Mouse (Mus musculus): ENCODE measurements around the gene Snx25. TPM values are rescaled to one million over a fixed set of nuclear protein-coding genes. Genes with fewer than 3 reads are reported as not detected.

Snx25 gene
- polyA plus RNA-seq, 1 experiment from 2014 or later, result 7.9 TPM

GRCm38 (mm10) chr8:45990631-45991310 lies 161.2 kb downstream of the Snx25 start:
- no peak for ATAC-seq (ENCODE audit: low FRiP score)
- 97% methylated on average over 4 of the region's 4 CpGs for WGBS
- DNase-seq (ENCODE audit: low spot score), result no peak
- Histone ChIP-seq H3K9me3 (ENCODE audit: control insufficient read depth, low read length) (no peaks in the 10 kb centered on the region), H3K36me3 (ENCODE audit: control insufficient read depth, insufficient read depth, low read length) (0 out of 2 replicates have a peak, but pooled peaks cover 2% of the 10 kb centered on the region), H3K4me1 (replicated peaks; ENCODE audit: control insufficient read depth, insufficient read depth, low read length) (no peaks in the 10 kb centered on the region), H3K27me3 (ENCODE audit: control insufficient read depth, insufficient read depth, low read length) (no peaks in the 10 kb centered on the region), H3K4me2 (replicated peaks; ENCODE audit: low read depth, low read length) (no peak overlapping the region), H3K9ac (ENCODE audit: low read depth, low read length) (no peak overlapping the region), H3K4me3 (ENCODE audit: low read depth, low read length) (no peak overlapping the region), H3K27ac (ENCODE audit: low read depth, low read length) (no peak overlapping the region)

GRCm38 (mm10) chr8:45988189-45988588 lies 163.8 kb downstream of the Snx25 start:
- Histone ChIP-seq H3K9me3 (ENCODE audit: control insufficient read depth, low read length) (no peaks in the 10 kb centered on the region), H3K4me1 (replicated peaks; ENCODE audit: control insufficient read depth, insufficient read depth, low read length) (no peaks in the 10 kb centered on the region), H3K36me3 (ENCODE audit: control insufficient read depth, insufficient read depth, low read length) (no peaks in the 10 kb centered on the region), H3K27me3 (ENCODE audit: control insufficient read depth, insufficient read depth, low read length) (no peaks in the 10 kb centered on the region), H3K4me3 (ENCODE audit: low read depth, low read length) (no peak overlapping the region), H3K4me2 (replicated peaks; ENCODE audit: low read depth, low read length) (no peak overlapping the region), H3K9ac (ENCODE audit: low read depth, low read length) (no peak overlapping the region), H3K27ac (ENCODE audit: low read depth, low read length) (no peak overlapping the region)
- ATAC-seq (ENCODE audit: low FRiP score) (no peak), DNase-seq (ENCODE audit: low spot score) (no peak)
- WGBS, result 74% methylated on average over 2 of the region's 2 CpGs

GRCm38 (mm10) chr8:45986665-45987064 lies 165.3 kb downstream of the Snx25 start:
- no peak overlapping the region for H3K4me2 ChIP-seq (replicated peaks; ENCODE audit: low read depth, low read length)
- H3K27ac ChIP-seq (ENCODE audit: low read depth, low read length), result no peak overlapping the region
- WGBS, result 91% methylated on average over 3 of the region's 3 CpGs
- no peak for DNase-seq (ENCODE audit: low spot score)
- no peaks in the 10 kb centered on the region for H3K9me3 ChIP-seq (ENCODE audit: control insufficient read depth, low read length)
- no peak for ATAC-seq (ENCODE audit: low FRiP score)
- no peaks in the 10 kb centered on the region for H3K4me1 ChIP-seq (replicated peaks; ENCODE audit: control insufficient read depth, insufficient read depth, low read length)
- no peaks in the 10 kb centered on the region for H3K27me3 ChIP-seq (ENCODE audit: control insufficient read depth, insufficient read depth, low read length)
- no peak overlapping the region for H3K4me3 ChIP-seq (ENCODE audit: low read depth, low read length)
- H3K9ac ChIP-seq (ENCODE audit: low read depth, low read length), result no peak overlapping the region
- no peaks in the 10 kb centered on the region for H3K36me3 ChIP-seq (ENCODE audit: control insufficient read depth, insufficient read depth, low read length)

Other genes with a start within 250 kb of the Snx25 start
- not detected in 2 replicates for gene Ccdc110, start 217.5 kb downstream of the Snx25 start, polyA plus RNA-seq (2014; fragmentation: Nextera tagmentation; extraction: Ambion mirVana)
- 3.9 and 4.2 TPM in 2 replicates for gene 1700029J07Rik, start 176.9 kb downstream of the Snx25 start, polyA plus RNA-seq (2014; fragmentation: Nextera tagmentation; extraction: Ambion mirVana)
- 54.1 and 55.7 TPM in 2 replicates for gene Ufsp2, start 176.6 kb downstream of the Snx25 start, polyA plus RNA-seq (2014; fragmentation: Nextera tagmentation; extraction: Ambion mirVana)
- 0.36 and 0.38 TPM in 2 replicates for gene Lrp2bp, start 152.9 kb downstream of the Snx25 start, polyA plus RNA-seq (2014; fragmentation: Nextera tagmentation; extraction: Ambion mirVana)
- 19.2 and 20.6 TPM in 2 replicates for gene Ankrd37, start 146.5 kb downstream of the Snx25 start, polyA plus RNA-seq (2014; fragmentation: Nextera tagmentation; extraction: Ambion mirVana)
- 18.5 and 21.9 TPM in 2 replicates for gene Cfap97, start 388 bp downstream of the Snx25 start, polyA plus RNA-seq (2014; fragmentation: Nextera tagmentation; extraction: Ambion mirVana)
- gene Slc25a4, start 59.1 kb upstream of the Snx25 start, polyA plus RNA-seq (2014; fragmentation: Nextera tagmentation; extraction: Ambion mirVana), result 486 and 529 TPM in 2 replicates
- gene Helt, start 142.5 kb upstream of the Snx25 start, polyA plus RNA-seq (2014; fragmentation: Nextera tagmentation; extraction: Ambion mirVana), result 0.60 and 1.1 TPM in 2 replicates

All from hindbrain, embryonic 11.5 days (tissue).